Mouse (Mus musculus): ENCODE data around the gene Gcnt7. TPM values are rescaled to one million over a fixed set of nuclear protein-coding genes. Genes with fewer than 3 reads are reported as not detected.

Gcnt7 gene
- 1.9 and 2.2 TPM in 2 replicates for polyA plus RNA-seq (2016; fragmentation: Nextera tagmentation; extraction: Ambion mirVana)

- Histone ChIP-seq H3K27me3 (ENCODE audit: low read depth, poor library complexity, severe bottlenecking) (no peaks in the 10 kb centered on the region), H3K4me1 (peaks cover 12% of the 10 kb centered on the region), H3K36me3 (peaks cover 56% of the 10 kb centered on the region), H3K9me3 (replicated peaks) (no peaks in the 10 kb centered on the region), H3K4me3 (no peak within 1 kb of the TSS), H3K27ac (no peak within 1 kb of the TSS)
- DNase-seq (ENCODE audit: low spot score) = no peak
- 90% methylated on average over 11 of the region's 11 CpGs for WGBS
These were observed at the start of gene Gcnt7 for GRCm38 (mm10) chr2:172458496-172458895. TSS of gene Gcnt7 (minus strand) at chr2:172458596.

- Histone ChIP-seq H3K36me3 (no peaks in the 10 kb centered on the region), H3K9me3 (replicated peaks) (no peaks in the 10 kb centered on the region), H3K27me3 (ENCODE audit: low read depth, poor library complexity, severe bottlenecking) (no peaks in the 10 kb centered on the region), H3K4me3 (no peak overlapping the region), H3K27ac (no peak overlapping the region), H3K4me1 (peaks cover 10% of the 10 kb centered on the region)
- DNase-seq (ENCODE audit: low spot score) = no peak
- 90% methylated on average over 7 of the region's 7 CpGs for WGBS
These were observed 47.7 kb upstream of the Gcnt7 start for GRCm38 (mm10) chr2:172506121-172506520.

GRCm38 (mm10) chr2:172502168-172502567 lies 43.8 kb upstream of the Gcnt7 start:
- WGBS = 56% methylated on average over 14 of the region's 14 CpGs
- Histone ChIP-seq H3K27ac (no peak overlapping the region), H3K4me3 (no peak overlapping the region), H3K4me1 (peaks cover 15% of the 10 kb centered on the region), H3K27me3 (ENCODE audit: low read depth, poor library complexity, severe bottlenecking) (no peaks in the 10 kb centered on the region), H3K9me3 (replicated peaks) (no peaks in the 10 kb centered on the region), H3K36me3 (no peaks in the 10 kb centered on the region)
- peak; percentile 35 for DNase-seq (ENCODE audit: low spot score)

GRCm38 (mm10) chr2:172501341-172501740 lies 42.9 kb upstream of the Gcnt7 start:
- no peaks in the 10 kb centered on the region for H3K9me3 ChIP-seq (replicated peaks)
- H3K27me3 ChIP-seq (ENCODE audit: low read depth, poor library complexity, severe bottlenecking) = no peaks in the 10 kb centered on the region
- H3K4me1 ChIP-seq = peaks cover 15% of the 10 kb centered on the region
- no peak overlapping the region for H3K4me3 ChIP-seq
- no peaks in the 10 kb centered on the region for H3K36me3 ChIP-seq
- 3% methylated on average over 4 of the region's 4 CpGs for WGBS
- peak; percentile 68 for DNase-seq (ENCODE audit: low spot score)
- no peak overlapping the region for H3K27ac ChIP-seq

GRCm38 (mm10) chr2:172500752-172501316 lies 42.4 kb upstream of the Gcnt7 start:
- Histone ChIP-seq H3K4me1 (peaks cover 15% of the 10 kb centered on the region), H3K36me3 (no peaks in the 10 kb centered on the region), H3K4me3 (no peak overlapping the region), H3K9me3 (replicated peaks) (no peaks in the 10 kb centered on the region), H3K27ac (no peak overlapping the region), H3K27me3 (ENCODE audit: low read depth, poor library complexity, severe bottlenecking) (no peaks in the 10 kb centered on the region)
- WGBS = 53% methylated on average over 7 of the region's 7 CpGs
- no peak for DNase-seq (ENCODE audit: low spot score)

GRCm38 (mm10) chr2:172498823-172499222 lies 40.4 kb upstream of the Gcnt7 start:
- Histone ChIP-seq H3K4me3 (no peak overlapping the region), H3K27me3 (ENCODE audit: low read depth, poor library complexity, severe bottlenecking) (no peaks in the 10 kb centered on the region), H3K4me1 (peaks cover 15% of the 10 kb centered on the region), H3K36me3 (no peaks in the 10 kb centered on the region), H3K27ac (no peak overlapping the region), H3K9me3 (replicated peaks) (no peaks in the 10 kb centered on the region)
- no peak for DNase-seq (ENCODE audit: low spot score)
- 76% methylated on average over 3 of the region's 3 CpGs for WGBS

- no peaks in the 10 kb centered on the region for H3K9me3 ChIP-seq (replicated peaks)
- H3K27ac ChIP-seq = 0 out of 2 replicates have a peak overlapping the region, but pooled peaks have one; percentile 27
- DNase-seq (ENCODE audit: low spot score) = no peak
- 73% methylated on average over 8 of the region's 8 CpGs for WGBS
- no peaks in the 10 kb centered on the region for H3K27me3 ChIP-seq (ENCODE audit: low read depth, poor library complexity, severe bottlenecking)
- no peaks in the 10 kb centered on the region for H3K36me3 ChIP-seq
- no peak overlapping the region for H3K4me3 ChIP-seq
- H3K4me1 ChIP-seq = peaks cover 7% of the 10 kb centered on the region; the same call in 1 of the 2 replicates
These were observed 38.4 kb upstream of the Gcnt7 start for GRCm38 (mm10) chr2:172496736-172497345.

GRCm38 (mm10) chr2:172484696-172485370 lies 26.4 kb upstream of the Gcnt7 start:
- Histone ChIP-seq H3K4me1 (peaks cover 6% of the 10 kb centered on the region), H3K4me3 (no peak overlapping the region), H3K27me3 (ENCODE audit: low read depth, poor library complexity, severe bottlenecking) (0 out of 2 replicates have a peak, but pooled peaks cover 5% of the 10 kb centered on the region), H3K27ac (no peak overlapping the region), H3K36me3 (no peaks in the 10 kb centered on the region), H3K9me3 (replicated peaks) (no peaks in the 10 kb centered on the region)
- 31% methylated on average over 12 of the region's 12 CpGs for WGBS
- DNase-seq (ENCODE audit: low spot score) = peak; percentile 53

GRCm38 (mm10) chr2:172483766-172484413 lies 25.5 kb upstream of the Gcnt7 start:
- Histone ChIP-seq H3K36me3 (no peaks in the 10 kb centered on the region), H3K4me1 (peaks cover 6% of the 10 kb centered on the region), H3K27ac (no peak overlapping the region), H3K4me3 (no peak overlapping the region), H3K9me3 (replicated peaks) (no peaks in the 10 kb centered on the region), H3K27me3 (ENCODE audit: low read depth, poor library complexity, severe bottlenecking) (0 out of 2 replicates have a peak, but pooled peaks cover 5% of the 10 kb centered on the region)
- 84% methylated on average over 14 of the region's 14 CpGs for WGBS
- no peak for DNase-seq (ENCODE audit: low spot score)

- no peak overlapping the region for H3K27ac ChIP-seq
- H3K27me3 ChIP-seq (ENCODE audit: low read depth, poor library complexity, severe bottlenecking) = 0 out of 2 replicates have a peak, but pooled peaks cover 5% of the 10 kb centered on the region
- WGBS = 84% methylated on average over 16 of the region's 16 CpGs
- H3K4me1 ChIP-seq = peaks cover 12% of the 10 kb centered on the region
- H3K36me3 ChIP-seq = no peaks in the 10 kb centered on the region
- DNase-seq (ENCODE audit: low spot score) = no peak
- H3K4me3 ChIP-seq = no peak overlapping the region
- no peaks in the 10 kb centered on the region for H3K9me3 ChIP-seq (replicated peaks)
These were observed 23.4 kb upstream of the Gcnt7 start for GRCm38 (mm10) chr2:172481654-172482385.

GRCm38 (mm10) chr2:172480296-172480695 lies 21.9 kb upstream of the Gcnt7 start:
- H3K27ac ChIP-seq = no peak overlapping the region
- no peak overlapping the region for H3K4me3 ChIP-seq
- H3K9me3 ChIP-seq (replicated peaks) = no peaks in the 10 kb centered on the region
- H3K36me3 ChIP-seq = no peaks in the 10 kb centered on the region
- WGBS = 67% methylated on average over 7 of the region's 7 CpGs
- peaks cover 5% of the 10 kb centered on the region; the same call in 1 of the 2 replicates for H3K27me3 ChIP-seq (ENCODE audit: low read depth, poor library complexity, severe bottlenecking)
- no peak for DNase-seq (ENCODE audit: low spot score)
- H3K4me1 ChIP-seq = peaks cover 14% of the 10 kb centered on the region

GRCm38 (mm10) chr2:172477860-172478259 lies 19.5 kb upstream of the Gcnt7 start:
- WGBS = 6% methylated on average over 2 of the region's 2 CpGs
- peaks cover 8% of the 10 kb centered on the region; the same call in 1 of the 2 replicates for H3K4me1 ChIP-seq
- no peak overlapping the region for H3K4me3 ChIP-seq
- no peaks in the 10 kb centered on the region for H3K9me3 ChIP-seq (replicated peaks)
- peaks cover 5% of the 10 kb centered on the region; the same call in 1 of the 2 replicates for H3K27me3 ChIP-seq (ENCODE audit: low read depth, poor library complexity, severe bottlenecking)
- no peak overlapping the region for H3K27ac ChIP-seq
- no peaks in the 10 kb centered on the region for H3K36me3 ChIP-seq
- peak; percentile 56 for DNase-seq (ENCODE audit: low spot score)

All from limb, embryonic 10.5 days (tissue).